Mouse (Mus musculus): Measurements from ENCODE around the gene Tmc5. TPM values are rescaled to one million over a fixed set of nuclear protein-coding genes. Genes with fewer than 3 reads are reported as not detected.

Tmc5 gene
- total and polyA plus RNA-seq, 2 experiments from 2014 or later, result 0.22 to 0.66 TPM

DNA sequence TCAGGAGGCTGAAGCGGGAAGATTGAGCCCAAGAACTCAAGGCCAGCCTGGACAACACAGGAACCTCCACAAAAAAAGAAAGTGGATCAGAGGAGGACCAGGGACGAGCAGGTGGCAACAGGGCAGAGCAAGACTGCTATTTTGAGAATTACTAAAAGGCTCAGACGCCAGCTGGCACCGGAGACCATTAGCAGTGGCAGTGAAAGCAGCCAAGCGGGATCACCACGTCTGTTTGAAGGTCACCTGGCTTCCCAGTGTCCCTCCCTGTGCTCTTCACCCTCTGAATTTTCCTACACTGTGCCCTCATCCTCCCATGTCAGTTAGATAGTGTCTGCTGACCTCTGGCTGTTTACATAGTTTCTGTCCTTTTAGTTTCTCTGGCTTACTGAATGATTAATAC is 11.2 kb upstream of the Tmc5 start:
- DNase-seq (ENCODE audit: low spot score) (peak; percentile 53), ATAC-seq (ENCODE audit: low FRiP score) (no peak)
- TF ChIP-seq CTCF (IDR thresholded peaks at IDR 0.05), result no peak
- 0 out of 2 replicates have a peak, but pooled peaks cover 7% of the 10 kb centered on the region for H3K4me1 ChIP-seq (ENCODE audit: insufficient read depth, low read length)
- no peak overlapping the region for H3K27ac ChIP-seq (ENCODE audit: low read depth, low read length)
- H3K9ac ChIP-seq (replicated peaks; ENCODE audit: low read length, poor library complexity, severe bottlenecking), result no peak overlapping the region
- no peaks in the 10 kb centered on the region for H3K9me3 ChIP-seq (ENCODE audit: low read length)
- WGBS, result 69% methylated on average over 6 of the region's 6 CpGs
- no peaks in the 10 kb centered on the region for H3K27me3 ChIP-seq (ENCODE audit: insufficient read depth, low read length)
- no peak overlapping the region for H3K4me2 ChIP-seq (ENCODE audit: low read depth, low read length, poor library complexity, severe bottlenecking)
- H3K36me3 ChIP-seq (ENCODE audit: insufficient read depth, low read length), result no peaks in the 10 kb centered on the region
- no peak overlapping the region for H3K4me3 ChIP-seq (ENCODE audit: low read depth, low read length)

DNA sequence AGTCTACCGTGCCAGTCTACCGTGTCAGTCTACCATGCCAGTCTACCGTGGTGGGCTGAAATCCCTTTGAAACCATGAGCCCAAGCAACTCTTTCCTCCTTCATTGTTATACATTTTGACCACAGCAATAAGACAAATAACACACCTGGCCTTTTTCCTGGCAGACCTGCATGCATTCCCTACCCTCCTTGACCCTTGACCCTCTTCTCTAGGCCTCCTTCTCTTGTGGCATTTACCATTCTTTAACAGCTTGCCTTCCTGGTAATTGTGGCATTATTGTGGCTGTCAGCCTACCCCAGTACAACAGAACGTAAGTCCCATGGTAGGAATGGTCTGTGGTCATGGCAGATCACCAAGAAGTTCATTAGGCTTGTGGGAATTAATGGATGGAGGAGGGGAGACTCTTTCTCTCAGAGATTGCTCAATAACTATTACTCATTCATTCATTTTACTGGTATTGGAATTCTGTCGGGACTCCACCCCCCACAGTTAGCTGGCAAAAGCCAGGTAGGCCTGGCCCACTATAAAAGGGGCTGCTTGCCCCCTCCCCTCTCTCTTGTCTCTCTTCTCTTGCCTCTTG is 6.3 kb upstream of the Tmc5 start:
- no peak for TF ChIP-seq CTCF (IDR thresholded peaks at IDR 0.05)
- no peak overlapping the region for H3K27ac ChIP-seq (ENCODE audit: low read depth, low read length)
- DNase-seq (ENCODE audit: low spot score), result no peak
- no peaks in the 10 kb centered on the region for H3K27me3 ChIP-seq (ENCODE audit: insufficient read depth, low read length)
- H3K9me3 ChIP-seq (ENCODE audit: low read length), result no peaks in the 10 kb centered on the region
- no peak overlapping the region for H3K4me3 ChIP-seq (ENCODE audit: low read depth, low read length)
- H3K9ac ChIP-seq (replicated peaks; ENCODE audit: low read length, poor library complexity, severe bottlenecking), result no peak overlapping the region
- WGBS, result 97% methylated on average over 5 of the region's 5 CpGs
- H3K36me3 ChIP-seq (ENCODE audit: insufficient read depth, low read length), result no peaks in the 10 kb centered on the region
- H3K4me2 ChIP-seq (ENCODE audit: low read depth, low read length, poor library complexity, severe bottlenecking), result no peak overlapping the region
- ATAC-seq (ENCODE audit: low FRiP score), result no peak
- peaks cover 13% of the 10 kb centered on the region for H3K4me1 ChIP-seq (ENCODE audit: insufficient read depth, low read length)

DNA sequence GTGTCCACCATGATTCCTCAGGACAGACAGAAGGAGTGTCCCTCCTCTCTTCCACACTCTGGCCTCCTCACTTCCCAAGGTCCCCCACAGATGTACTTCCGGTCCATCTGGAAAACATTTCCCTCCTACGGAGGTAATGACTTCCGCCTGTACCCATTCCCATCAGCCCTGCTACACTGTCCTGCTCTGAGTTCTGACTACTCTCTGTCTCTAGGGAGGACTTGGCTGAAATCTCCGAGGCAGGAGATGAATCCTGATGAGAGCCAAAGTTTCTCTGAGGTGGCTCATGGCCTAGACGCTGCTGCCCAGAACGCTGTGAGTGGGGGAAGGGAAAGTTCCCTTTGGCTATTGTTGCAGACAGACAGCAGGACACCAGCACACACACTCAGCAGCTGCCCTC is 5.0 kb upstream of the Tmc5 start:
- Histone ChIP-seq H3K9me3 (ENCODE audit: low read length) (no peaks in the 10 kb centered on the region), H3K27ac (ENCODE audit: low read depth, low read length) (peak overlapping the region; percentile 62; the same call in 1 of the 2 replicates), H3K4me2 (ENCODE audit: low read depth, low read length, poor library complexity, severe bottlenecking) (no peak overlapping the region), H3K27me3 (ENCODE audit: insufficient read depth, low read length) (peaks cover 7% of the 10 kb centered on the region), H3K9ac (replicated peaks; ENCODE audit: low read length, poor library complexity, severe bottlenecking) (no peak overlapping the region), H3K36me3 (ENCODE audit: insufficient read depth, low read length) (no peaks in the 10 kb centered on the region), H3K4me1 (ENCODE audit: insufficient read depth, low read length) (peaks cover 13% of the 10 kb centered on the region), H3K4me3 (ENCODE audit: low read depth, low read length) (no peak overlapping the region)
- 39% methylated on average over 6 of the region's 6 CpGs for WGBS
- TF ChIP-seq CTCF (IDR thresholded peaks at IDR 0.05), result no peak
- ATAC-seq (ENCODE audit: low FRiP score), result peak; percentile 27; the same call in 1 of the 2 replicates
- DNase-seq (ENCODE audit: low spot score), result peak; percentile 72

DNA sequence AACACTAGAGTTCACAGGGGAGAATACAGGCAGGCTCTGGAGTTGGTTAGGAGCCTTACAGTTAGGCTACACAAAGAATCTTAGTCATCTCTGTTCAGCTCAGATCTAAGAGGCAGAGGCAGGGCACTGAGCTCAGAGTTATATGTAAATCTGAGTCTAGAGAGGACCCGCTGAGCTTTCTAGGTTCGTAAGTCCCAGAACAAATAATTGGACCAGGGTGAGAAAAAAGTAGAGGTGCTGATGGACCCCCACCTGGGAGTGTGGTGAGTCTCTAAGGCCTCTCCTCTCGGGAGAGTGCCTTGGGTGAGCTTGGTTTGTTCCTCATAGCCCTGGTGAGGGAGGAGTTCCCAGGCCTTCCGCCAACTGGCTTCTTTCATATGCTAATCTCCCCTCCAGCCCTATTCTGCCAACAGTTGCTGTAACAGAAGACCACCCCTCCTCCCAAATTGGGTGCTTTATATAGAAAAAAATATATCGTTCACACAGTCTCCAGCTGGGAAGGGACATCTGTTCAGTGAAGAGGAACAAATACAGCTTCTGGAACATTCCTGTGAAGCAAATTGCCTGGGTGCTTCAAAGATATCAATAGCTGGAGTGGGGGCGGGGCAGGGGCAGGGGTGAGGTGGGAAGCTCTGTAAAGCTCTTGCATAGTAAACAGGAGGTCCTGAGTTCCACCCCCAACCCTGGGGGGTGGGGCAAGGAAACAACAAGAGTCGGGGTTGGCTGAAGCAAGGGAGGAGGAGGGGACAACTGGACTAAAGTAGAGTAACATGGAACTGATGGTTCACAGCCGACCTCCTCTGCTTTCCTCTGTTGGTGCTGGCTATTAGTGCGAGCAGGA is 3.3 kb upstream of the Tmc5 start:
- no peaks in the 10 kb centered on the region for H3K36me3 ChIP-seq (ENCODE audit: insufficient read depth, low read length)
- no peaks in the 10 kb centered on the region for H3K9me3 ChIP-seq (ENCODE audit: low read length)
- no peak overlapping the region; the same call in 1 of the 2 replicates for H3K4me2 ChIP-seq (ENCODE audit: low read depth, low read length, poor library complexity, severe bottlenecking)
- peaks cover 15% of the 10 kb centered on the region for H3K27me3 ChIP-seq (ENCODE audit: insufficient read depth, low read length)
- DNase-seq (ENCODE audit: low spot score) (peak; percentile 92), ATAC-seq (ENCODE audit: low FRiP score) (peak; percentile 89)
- no peak overlapping the region for H3K9ac ChIP-seq (replicated peaks; ENCODE audit: low read length, poor library complexity, severe bottlenecking)
- peaks cover 13% of the 10 kb centered on the region for H3K4me1 ChIP-seq (ENCODE audit: insufficient read depth, low read length)
- peak overlapping the region; percentile 67 for H3K27ac ChIP-seq (ENCODE audit: low read depth, low read length)
- TF ChIP-seq CTCF (IDR thresholded peaks at IDR 0.05), result no peak
- no peak overlapping the region for H3K4me3 ChIP-seq (ENCODE audit: low read depth, low read length)
- WGBS, result 9% methylated on average over 9 of the region's 9 CpGs

DNA sequence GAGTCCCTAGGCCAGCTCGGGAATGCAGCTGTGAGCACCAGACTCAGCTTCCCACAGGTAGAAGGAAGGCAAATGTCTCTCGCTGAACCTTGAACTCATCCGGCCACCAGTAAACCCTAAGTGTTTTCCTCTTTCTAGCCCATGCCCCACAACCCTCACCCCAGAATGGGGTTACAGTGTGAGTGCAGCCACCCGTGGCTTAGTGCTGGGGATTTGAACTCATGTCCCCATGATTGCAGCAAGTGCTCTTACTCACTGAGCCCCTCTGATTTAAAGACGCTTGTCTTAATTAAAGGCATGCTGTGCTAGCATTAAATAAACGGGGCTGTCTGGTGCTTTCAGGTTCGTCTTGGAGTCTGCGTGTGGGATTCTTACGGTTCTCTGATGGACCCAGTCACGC is 2.5 kb upstream of the Tmc5 start:
- no peak for DNase-seq (ENCODE audit: low spot score)
- no peak for TF ChIP-seq CTCF (IDR thresholded peaks at IDR 0.05)
- H3K4me1 ChIP-seq (ENCODE audit: insufficient read depth, low read length), result peaks cover 13% of the 10 kb centered on the region
- peak overlapping the region; percentile 67 for H3K27ac ChIP-seq (ENCODE audit: low read depth, low read length)
- H3K9me3 ChIP-seq (ENCODE audit: low read length), result no peaks in the 10 kb centered on the region
- peaks cover 15% of the 10 kb centered on the region for H3K27me3 ChIP-seq (ENCODE audit: insufficient read depth, low read length)
- H3K9ac ChIP-seq (replicated peaks; ENCODE audit: low read length, poor library complexity, severe bottlenecking), result no peak overlapping the region
- 35% methylated on average over 10 of the region's 10 CpGs for WGBS
- H3K4me2 ChIP-seq (ENCODE audit: low read depth, low read length, poor library complexity, severe bottlenecking), result peak overlapping the region; percentile 29; the same call in 1 of the 2 replicates
- H3K36me3 ChIP-seq (ENCODE audit: insufficient read depth, low read length), result no peaks in the 10 kb centered on the region
- no peak for ATAC-seq (ENCODE audit: low FRiP score)
- no peak overlapping the region for H3K4me3 ChIP-seq (ENCODE audit: low read depth, low read length)

DNA sequence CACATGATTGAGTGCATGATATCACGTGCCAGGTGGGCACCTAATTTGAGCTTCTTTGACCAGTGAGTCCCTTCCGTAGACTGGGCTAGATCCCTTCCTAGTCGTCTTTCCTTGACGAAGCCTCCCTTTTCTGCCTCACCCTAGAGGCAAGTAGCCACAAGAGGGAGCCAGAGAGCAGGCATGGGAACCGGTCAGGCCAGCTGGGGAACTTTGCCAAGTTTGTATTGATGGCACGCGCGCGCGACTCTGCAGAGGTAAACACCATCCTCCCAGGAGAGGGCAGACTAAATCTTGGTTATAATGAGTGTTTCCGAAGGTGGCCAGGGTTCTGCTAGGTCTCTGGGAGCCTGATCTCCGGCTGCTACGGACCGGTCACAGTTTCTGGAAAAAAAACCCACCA is 1.9 kb upstream of the Tmc5 start:
- DNase-seq (ENCODE audit: low spot score) (peak; percentile 95), ATAC-seq (ENCODE audit: low FRiP score) (peak; percentile 18; the same call in 1 of the 2 replicates)
- Histone ChIP-seq H3K4me3 (ENCODE audit: low read depth, low read length) (no peak overlapping the region), H3K9ac (replicated peaks; ENCODE audit: low read length, poor library complexity, severe bottlenecking) (no peak overlapping the region), H3K4me1 (ENCODE audit: insufficient read depth, low read length) (peaks cover 13% of the 10 kb centered on the region), H3K4me2 (ENCODE audit: low read depth, low read length, poor library complexity, severe bottlenecking) (peak overlapping the region; percentile 29), H3K36me3 (ENCODE audit: insufficient read depth, low read length) (no peaks in the 10 kb centered on the region), H3K27me3 (ENCODE audit: insufficient read depth, low read length) (peaks cover 15% of the 10 kb centered on the region), H3K9me3 (ENCODE audit: low read length) (no peaks in the 10 kb centered on the region), H3K27ac (ENCODE audit: low read depth, low read length) (peak overlapping the region; percentile 67; the same call in 1 of the 2 replicates)
- TF ChIP-seq CTCF (IDR thresholded peaks at IDR 0.05), result peak; percentile 99
- WGBS, result under 1% methylated on average over 14 of the region's 14 CpGs
